Mouse (Mus musculus) liver, embryonic 14.5 days (tissue): ENCODE measurements at regions not wholly inside any gene's neighbourhood (a gene's known extent, or its start where the extent isn't known, plus 50 kb on each side); places are given as distances from the start of the nearest gene placed in this dataset.

Experiments used
- CTCF ChIP-seq: IDR thresholded peaks from 2 replicates; pipeline ENCODE4 v1.5.1; 2016; ENCODE audit warnings: antibody characterized with exemption, low read depth, control low read depth
- EP300 ChIP-seq: IDR thresholded peaks from 2 replicates; pipeline ENCODE4 v1.6.1; 2016; ENCODE audit warnings: antibody characterized with exemption, low read depth

GRCm38 (mm10) chr11:10689917-10690316 is 424.1 kb upstream of the Vwc2 start:
- TF ChIP-seq CTCF (no peak), EP300 (no peak)
